Mouse (Mus musculus) cerebellum, adult 2 months (tissue): ENCODE data around the gene Cttnbp2nl.

Experiments used
- CTCF ChIP-seq: fragments of 200-500 bp; IDR thresholded peaks from 2 replicates; pipeline ENCODE4 v1.5.1; 2011; ENCODE audit warnings: low read depth, mild to moderate bottlenecking, control low read depth, low read length, moderate library complexity, borderline replicate concordance; ENCODE audit not compliant: insufficient read depth
- POLR2A ChIP-seq: fragments of 200-500 bp; IDR thresholded peaks from 2 replicates; pipeline ENCODE4 v1.6.1; 2011; ENCODE audit warnings: low read length, control low read depth, borderline replicate concordance; ENCODE audit not compliant: insufficient read depth

- TF ChIP-seq CTCF (no peak), POLR2A (no peak)
Measured at GRCm38 (mm10) chr3:104962141-104962611, 90.8 kb downstream of the Cttnbp2nl start.
